Mouse (Mus musculus): ENCODE data around the gene Poc1a.

Gene Poc1a

GRCm38 (mm10) chr9:106399808-106400207 lies 118.9 kb downstream of the Poc1a start:
- Histone ChIP-seq H3K4me1 (replicated peaks; ENCODE audit: low read depth, low read length) (no peaks in the 10 kb centered on the region), H3K4me3 (replicated peaks; ENCODE audit: low read length) (no peak overlapping the region), H3K9me3 (ENCODE audit: low read length) (no peaks in the 10 kb centered on the region), H3K27me3 (ENCODE audit: insufficient read depth, low read length) (peaks cover 10% of the 10 kb centered on the region; the same call in 1 of the 2 replicates), H3K36me3 (ENCODE audit: insufficient read depth, low read length) (no peaks in the 10 kb centered on the region)
- TF ChIP-seq NANOG (IDR thresholded peaks at IDR 0.05; ENCODE audit: borderline replicate concordance, low read length) (no peak), POU5F1 (IDR thresholded peaks at IDR 0.05; ENCODE audit: borderline replicate concordance, low read length) (no peak), CTCF (conservative IDR thresholded peaks at IDR 0.05; ENCODE audit: low read length) (no peak)

All from E14TG2a.4 (cell line).